Mouse (Mus musculus) heart, embryonic 10.5 days (tissue): Measurements from ENCODE around the gene Fbxw11. TPM values are rescaled to one million over a fixed set of nuclear protein-coding genes. Genes with fewer than 3 reads are reported as not detected.
"Not testable (repeated sequence)": the region's sequence is repeated elsewhere in the genome, so short reads cannot be mapped to it uniquely, and the experiment has no call there.

Experiments
- DNase-seq: peaks from one replicate; pipeline ENCODE4 v3.0.0-alpha.2; 2017; ENCODE audit warnings: low spot score
- H3K27ac ChIP-seq: fragments of 300-500 bp; sonication (generic); 2 replicates; pipeline ENCODE4 v1.5.1; 2016; ENCODE audit warnings: mild to moderate bottlenecking
- H3K27me3 ChIP-seq: fragments of 300-500 bp; sonication (generic); 2 replicates; pipeline ENCODE4 v1.6.1; 2016; ENCODE audit warnings: mild to moderate bottlenecking; ENCODE audit not compliant: poor library complexity, insufficient read depth, severe bottlenecking
- H3K36me3 ChIP-seq: fragments of 300-500 bp; sonication (generic); 2 replicates; pipeline ENCODE4 v1.6.1; 2016; ENCODE audit warnings: mild to moderate bottlenecking, moderate library complexity
- H3K4me1 ChIP-seq: fragments of 300-500 bp; sonication (generic); 2 replicates; pipeline ENCODE4 v1.6.1; 2016; ENCODE audit warnings: mild to moderate bottlenecking
- H3K4me3 ChIP-seq: fragments of 300-500 bp; sonication (generic); 2 replicates; pipeline ENCODE4 v1.5.1; 2016; ENCODE audit warnings: mild to moderate bottlenecking, moderate library complexity
- H3K9me3 ChIP-seq: fragments of 300-500 bp; sonication (generic); 2 replicates; pipeline ENCODE4 v1.6.1; 2016; ENCODE audit warnings: mild to moderate bottlenecking, moderate library complexity
- WGBS: fragments of 180-500 bp; shearing (Covaris S2); methylation state at CpG from one replicate; pipeline ENCODE4 v1.1.7; 2016; 5-methylcytosine and 5-hydroxymethylcytosine counted together
- polyA plus RNA-seq: library from polyadenylated mRNA; unstranded; fragments of >200 nt; fragmentation: Nextera tagmentation; extraction: Ambion mirVana; gene quantifications from 2 replicates; pipeline ENCODE4 v1.2.1, GENCODE M21; 2016

Fbxw11 gene
- polyA plus RNA-seq, 1 experiment from 2014 or later = 61.1 TPM

DNA sequence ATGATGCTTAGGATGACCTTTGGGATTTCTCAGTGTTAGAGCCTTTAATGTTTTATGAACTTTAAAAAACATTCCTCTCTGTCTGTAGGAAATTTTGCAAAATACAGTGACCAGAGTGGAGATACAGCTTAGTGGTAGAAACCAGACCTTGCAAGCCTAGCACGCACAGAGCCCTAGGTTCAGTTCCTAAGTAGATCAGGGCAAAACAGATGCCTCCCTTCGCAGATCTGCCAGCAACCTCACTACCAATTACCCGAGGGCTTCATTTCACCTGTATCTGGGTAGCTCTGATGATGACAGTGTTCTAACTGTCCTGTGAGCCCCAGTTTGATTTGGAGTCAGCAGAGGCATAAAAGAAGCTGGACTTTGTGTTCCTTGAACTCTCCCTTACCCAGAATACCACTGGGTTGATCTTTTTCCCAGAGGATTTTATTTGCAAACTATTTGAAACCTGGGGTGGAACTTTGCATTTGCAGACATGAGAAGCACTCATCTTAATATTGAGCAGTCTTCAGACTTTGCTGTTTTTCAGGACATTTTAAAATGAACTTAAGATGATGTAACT is 42.2 kb downstream of the Fbxw11 start:
- DNase-seq = no peak
- H3K9me3 ChIP-seq = no peaks in the 10 kb centered on the region
- no peaks in the 10 kb centered on the region for H3K27me3 ChIP-seq
- H3K27ac ChIP-seq = no peak overlapping the region
- H3K4me1 ChIP-seq = peaks cover 38% of the 10 kb centered on the region
- no peaks in the 10 kb centered on the region for H3K36me3 ChIP-seq
- no peak overlapping the region for H3K4me3 ChIP-seq
- 73% methylated on average over 3 of the region's 3 CpGs for WGBS

DNA sequence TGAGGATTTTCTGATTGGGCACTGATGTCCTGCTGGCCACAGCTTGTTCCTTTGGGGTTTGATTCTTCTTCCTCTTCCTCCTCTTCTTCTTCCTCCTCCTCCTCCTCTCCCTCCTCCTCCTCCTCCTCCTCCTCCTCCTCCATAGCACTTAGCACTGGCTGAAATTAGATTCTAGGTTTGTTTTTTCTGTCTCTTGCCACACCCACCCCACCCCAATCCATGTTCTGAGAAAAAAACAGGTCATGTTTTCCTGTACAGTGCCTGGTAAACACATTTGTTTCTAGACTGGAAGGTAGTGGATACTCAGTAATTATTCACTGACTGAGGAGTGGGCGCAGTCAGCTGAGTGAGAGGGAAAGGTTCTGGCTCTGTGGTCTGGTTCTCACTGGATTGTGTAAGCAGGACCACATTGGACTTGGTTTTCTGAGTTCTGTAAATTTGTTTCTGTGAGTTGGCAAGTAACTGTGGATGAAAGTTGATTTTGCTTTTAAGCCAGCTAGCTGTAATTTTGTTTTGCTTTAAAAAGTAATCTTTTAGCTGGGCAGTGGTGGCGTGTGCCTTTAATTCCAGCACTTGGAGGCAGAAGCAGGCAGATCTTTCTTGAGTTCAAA is 45.8 kb downstream of the Fbxw11 start:
- H3K36me3 ChIP-seq = no peaks in the 10 kb centered on the region
- H3K27ac ChIP-seq = no peak overlapping the region
- no peak for DNase-seq
- 95% methylated on average over 2 of the region's 2 CpGs for WGBS
- H3K4me1 ChIP-seq = peaks cover 35% of the 10 kb centered on the region
- H3K4me3 ChIP-seq = no peak overlapping the region
- H3K9me3 ChIP-seq = no peaks in the 10 kb centered on the region
- H3K27me3 ChIP-seq = no peaks in the 10 kb centered on the region

DNA sequence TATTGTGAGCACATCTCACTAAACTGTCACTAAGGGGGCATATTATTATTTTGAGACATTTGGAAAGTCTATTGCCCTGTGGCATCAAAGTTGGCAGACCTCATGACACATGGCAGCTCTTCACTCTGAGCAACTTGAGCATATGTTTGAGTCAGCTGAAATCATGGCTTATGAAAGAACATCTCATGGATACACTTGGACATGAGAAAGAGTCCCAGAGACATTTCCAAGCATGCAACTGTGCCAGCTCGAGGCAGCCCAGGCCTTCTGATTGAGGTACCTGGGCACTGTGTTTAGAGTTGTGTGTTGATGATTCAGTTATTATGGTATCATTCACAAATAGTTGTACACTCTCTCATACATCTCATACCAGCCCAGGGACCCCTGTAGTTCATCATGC is 47.0 kb downstream of the Fbxw11 start:
- peaks cover 34% of the 10 kb centered on the region for H3K4me1 ChIP-seq
- WGBS = 87% methylated on average over 1 of the region's 1 CpGs

DNA sequence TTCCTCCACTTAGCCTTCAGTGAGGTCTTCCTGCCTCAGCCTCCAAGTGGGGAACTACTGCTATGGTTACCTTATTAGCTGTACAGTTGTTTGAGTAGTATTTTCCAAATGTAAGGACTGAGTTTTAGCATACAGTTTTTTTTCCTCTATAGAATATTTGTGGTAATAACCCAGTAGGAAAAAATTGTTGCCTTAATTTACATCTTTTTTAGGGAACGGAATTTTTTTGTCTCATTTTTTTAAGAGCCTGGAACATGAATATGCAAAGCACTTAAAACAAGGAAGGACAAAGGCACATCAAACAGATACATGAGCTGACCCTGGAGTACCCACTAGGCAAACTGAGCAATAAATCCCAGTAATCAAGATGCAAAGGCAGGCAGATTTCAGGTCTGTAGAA is 50.3 kb downstream of the Fbxw11 start:
- no peaks in the 10 kb centered on the region for H3K36me3 ChIP-seq
- DNase-seq = no peak

More for the DNA sequence above, 47.0 kb downstream of the Fbxw11 start:
- Histone ChIP-seq H3K9me3 (no peaks in the 10 kb centered on the region), H3K36me3 (no peaks in the 10 kb centered on the region), H3K27ac (no peak overlapping the region), H3K4me3 (no peak overlapping the region), H3K27me3 (no peaks in the 10 kb centered on the region)
- DNase-seq = no peak

DNA sequence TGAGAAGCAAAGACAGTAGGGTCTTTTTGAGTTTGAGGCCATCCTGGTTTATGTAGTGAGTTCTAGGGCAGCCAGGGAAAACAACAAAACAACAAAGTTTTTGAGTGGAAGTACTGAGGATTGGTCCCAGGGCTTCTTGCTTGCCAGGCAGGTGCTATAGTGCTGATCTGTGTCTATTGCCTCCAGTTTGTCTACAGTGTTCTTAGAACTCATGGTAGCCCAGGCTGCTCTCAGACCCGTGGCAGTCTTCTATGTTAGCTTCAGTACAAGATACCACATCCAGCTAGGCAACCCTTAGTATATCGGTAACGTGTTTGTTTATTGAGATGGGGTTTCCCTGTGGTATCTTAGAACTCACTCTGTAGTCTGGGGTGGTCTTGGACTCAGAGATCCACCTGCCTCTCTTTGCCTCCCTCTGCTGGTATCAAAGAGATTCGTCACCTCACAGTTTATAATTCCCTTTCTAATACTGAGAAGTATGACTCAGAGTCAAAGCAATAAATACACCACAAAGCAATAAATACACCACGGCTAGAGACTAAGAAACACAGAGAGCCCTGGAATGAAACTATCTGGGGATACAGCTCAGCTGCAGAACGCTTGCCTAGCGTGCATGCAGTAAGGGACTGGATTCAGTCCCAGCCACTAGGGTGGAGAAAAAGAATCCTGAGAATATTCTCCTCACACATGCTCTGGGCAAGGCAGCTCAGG is 51.1 kb downstream of the Fbxw11 start:
- H3K4me3 ChIP-seq = no peak overlapping the region
- WGBS = 66% methylated on average over 7 of the region's 7 CpGs
- no peaks in the 10 kb centered on the region for H3K36me3 ChIP-seq
- no peak for DNase-seq
- peaks cover 40% of the 10 kb centered on the region for H3K4me1 ChIP-seq
- H3K9me3 ChIP-seq = no peaks in the 10 kb centered on the region
- H3K27me3 ChIP-seq = no peaks in the 10 kb centered on the region
- no peak overlapping the region for H3K27ac ChIP-seq

More for the DNA sequence above, 50.3 kb downstream of the Fbxw11 start:
- 90% methylated on average over 1 of the region's 1 CpGs for WGBS
- H3K4me1 ChIP-seq = peaks cover 38% of the 10 kb centered on the region
- H3K9me3 ChIP-seq = no peaks in the 10 kb centered on the region
- no peaks in the 10 kb centered on the region for H3K27me3 ChIP-seq
- H3K4me3 ChIP-seq = no peak overlapping the region
- H3K27ac ChIP-seq = no peak overlapping the region

DNA sequence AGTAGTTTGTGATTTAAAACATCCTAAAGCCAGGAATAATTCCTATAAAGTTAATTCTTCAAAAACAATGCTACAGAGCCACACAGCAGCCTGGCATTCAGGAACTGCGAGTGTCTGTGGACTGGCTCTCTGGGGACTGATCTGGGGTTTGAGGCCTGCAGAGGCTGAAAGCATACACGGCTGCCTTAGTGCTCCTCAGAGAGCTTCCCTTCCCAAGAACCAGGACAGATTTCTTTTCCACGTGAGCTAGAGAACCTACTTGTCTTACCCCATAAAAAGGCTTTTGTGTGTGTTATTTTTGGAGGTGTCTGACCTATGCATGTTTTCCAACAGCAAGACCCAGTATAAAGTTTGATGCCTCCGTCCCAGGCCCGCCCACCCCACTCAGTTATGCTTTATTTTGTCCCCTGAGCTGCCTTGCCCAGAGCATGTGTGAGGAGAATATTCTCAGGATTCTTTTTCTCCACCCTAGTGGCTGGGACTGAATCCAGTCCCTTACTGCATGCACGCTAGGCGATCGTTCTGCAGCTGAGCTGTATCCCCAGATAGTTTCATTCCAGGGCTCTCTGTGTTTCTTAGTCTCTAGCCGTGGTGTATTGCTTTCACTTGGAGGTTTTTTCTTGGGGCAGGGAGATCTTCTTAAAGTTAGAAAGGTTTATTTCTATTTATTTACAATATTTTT is 51.9 kb downstream of the Fbxw11 start:
- WGBS = 70% methylated on average over 9 of the region's 9 CpGs
- not testable (repeated sequence) for DNase-seq, H3K9me3 ChIP-seq, H3K27ac ChIP-seq, H3K36me3 ChIP-seq, H3K27me3 ChIP-seq, H3K4me3 ChIP-seq
- peaks cover 40% of the 10 kb centered on the region for H3K4me1 ChIP-seq

DNA sequence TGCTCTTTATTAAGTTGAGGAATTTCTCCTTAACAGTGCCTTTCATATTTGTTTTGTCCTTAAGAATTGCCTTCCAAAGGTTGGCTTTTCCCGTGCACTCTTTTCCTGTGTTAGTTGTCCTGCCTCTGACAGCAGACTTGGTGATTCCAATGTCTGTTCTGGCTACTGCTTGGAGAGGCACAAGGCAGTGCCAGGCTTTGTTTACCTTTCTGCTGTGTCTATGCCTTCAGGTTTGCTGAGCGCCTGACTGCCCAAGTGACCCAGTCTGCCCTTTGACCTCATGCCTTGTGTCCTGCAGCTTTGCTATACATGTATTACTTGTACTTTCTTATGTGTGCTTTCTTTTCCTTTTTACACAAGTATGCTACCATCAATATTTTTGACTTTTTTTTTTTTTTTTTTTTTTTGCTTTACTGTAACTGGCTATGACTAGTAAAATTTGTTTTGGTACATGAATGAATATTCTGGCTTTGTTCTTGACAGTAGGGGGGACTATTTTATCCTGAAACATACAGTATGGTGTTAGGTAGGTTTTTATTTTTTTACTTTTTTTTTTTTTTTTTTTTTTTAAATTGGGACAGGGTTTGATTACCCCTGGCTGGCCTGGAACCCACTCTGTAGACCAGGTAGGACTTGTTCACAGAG is 54.0 kb downstream of the Fbxw11 start:
- Histone ChIP-seq H3K27ac (0 out of 2 replicates have a peak overlapping the region, but pooled peaks have one; percentile 13), H3K9me3 (no peaks in the 10 kb centered on the region), H3K4me1 (peaks cover 43% of the 10 kb centered on the region), H3K4me3 (no peak overlapping the region), H3K36me3 (no peaks in the 10 kb centered on the region), H3K27me3 (no peaks in the 10 kb centered on the region)
- 57% methylated on average over 2 of the region's 2 CpGs for WGBS
- DNase-seq = no peak

DNA sequence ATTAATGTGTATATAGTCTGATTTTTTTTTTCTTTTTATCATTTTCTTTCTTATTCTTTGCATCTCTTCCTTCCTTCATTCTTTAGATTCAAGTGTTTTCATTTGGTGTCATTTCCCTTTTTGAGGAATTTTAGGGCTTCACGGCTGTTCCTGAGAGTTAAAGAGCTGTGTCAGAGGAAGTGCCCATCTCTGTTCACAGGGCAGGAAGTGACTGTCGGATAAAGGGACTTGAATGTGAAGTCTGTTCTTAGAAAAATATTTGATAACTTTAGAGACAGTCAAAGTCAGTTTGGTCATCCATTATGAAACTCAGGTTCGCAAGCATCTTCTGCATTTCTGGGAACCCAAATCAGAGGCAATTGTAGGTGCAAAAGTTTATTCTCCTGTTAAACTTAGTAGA is 55.2 kb downstream of the Fbxw11 start:
- H3K4me1 ChIP-seq = peaks cover 47% of the 10 kb centered on the region
- no peaks in the 10 kb centered on the region for H3K9me3 ChIP-seq
- no peaks in the 10 kb centered on the region for H3K27me3 ChIP-seq
- no peak overlapping the region for H3K27ac ChIP-seq
- DNase-seq = no peak
- H3K36me3 ChIP-seq = no peaks in the 10 kb centered on the region
- H3K4me3 ChIP-seq = no peak overlapping the region
- WGBS = 51% methylated on average over 3 of the region's 3 CpGs

DNA sequence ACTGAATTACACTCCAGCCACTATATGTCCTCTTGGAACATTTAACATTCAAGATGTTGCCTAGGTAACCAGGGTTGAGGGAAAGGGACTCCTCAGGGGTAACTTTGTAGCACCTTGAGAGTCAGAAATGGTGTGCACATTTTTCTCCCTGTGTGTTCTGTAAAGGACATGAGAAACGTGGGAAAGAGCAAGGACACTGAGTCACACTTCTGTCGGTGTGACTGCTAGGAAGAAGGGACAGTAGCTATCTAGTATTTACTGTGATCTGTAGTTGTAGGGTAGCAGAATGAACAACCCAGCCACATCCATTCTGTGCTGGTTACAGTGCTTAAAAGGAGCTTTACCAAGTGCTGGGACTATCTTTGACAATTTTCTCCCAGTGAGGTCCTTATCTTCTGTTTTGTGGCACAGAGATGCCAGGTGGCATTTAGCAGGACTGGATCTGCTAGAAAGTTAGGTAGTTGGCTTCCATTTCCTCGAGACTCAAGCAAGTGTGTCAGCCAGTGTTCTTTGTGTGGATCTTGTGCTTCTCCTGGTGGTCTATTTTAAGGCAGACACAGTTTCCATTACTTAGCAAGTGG is 57.5 kb downstream of the Fbxw11 start:
- H3K4me3 ChIP-seq = no peak overlapping the region
- H3K36me3 ChIP-seq = no peaks in the 10 kb centered on the region
- no peaks in the 10 kb centered on the region for H3K27me3 ChIP-seq
- no peak for DNase-seq
- 67% methylated on average over 3 of the region's 3 CpGs for WGBS
- no peaks in the 10 kb centered on the region for H3K9me3 ChIP-seq
- H3K27ac ChIP-seq = no peak overlapping the region
- peaks cover 64% of the 10 kb centered on the region for H3K4me1 ChIP-seq

DNA sequence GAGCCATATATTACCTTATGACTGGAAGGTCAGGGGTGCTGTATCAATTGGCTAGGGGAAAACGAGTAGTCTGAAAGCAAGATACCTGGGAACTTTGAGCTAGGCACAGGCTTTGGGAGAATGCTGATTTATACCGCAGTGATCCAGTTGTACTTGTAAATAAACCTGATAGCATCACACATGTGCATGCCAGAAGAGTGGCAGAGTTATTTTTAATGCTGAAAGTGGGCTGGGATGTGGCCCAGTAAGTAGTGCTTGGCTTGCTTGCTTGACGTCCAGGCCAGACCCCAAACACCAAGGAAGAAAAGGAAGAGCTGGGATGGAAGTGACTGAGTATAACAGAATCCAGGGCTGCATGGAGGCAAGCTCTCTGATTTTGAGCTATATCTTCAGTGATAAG is 59.0 kb downstream of the Fbxw11 start:
- Histone ChIP-seq H3K4me1 (peaks cover 56% of the 10 kb centered on the region), H3K36me3 (no peaks in the 10 kb centered on the region), H3K9me3 (no peaks in the 10 kb centered on the region), H3K4me3 (no peak overlapping the region), H3K27me3 (no peaks in the 10 kb centered on the region), H3K27ac (no peak overlapping the region)
- DNase-seq = no peak
- 60% methylated on average over 3 of the region's 3 CpGs for WGBS

DNA sequence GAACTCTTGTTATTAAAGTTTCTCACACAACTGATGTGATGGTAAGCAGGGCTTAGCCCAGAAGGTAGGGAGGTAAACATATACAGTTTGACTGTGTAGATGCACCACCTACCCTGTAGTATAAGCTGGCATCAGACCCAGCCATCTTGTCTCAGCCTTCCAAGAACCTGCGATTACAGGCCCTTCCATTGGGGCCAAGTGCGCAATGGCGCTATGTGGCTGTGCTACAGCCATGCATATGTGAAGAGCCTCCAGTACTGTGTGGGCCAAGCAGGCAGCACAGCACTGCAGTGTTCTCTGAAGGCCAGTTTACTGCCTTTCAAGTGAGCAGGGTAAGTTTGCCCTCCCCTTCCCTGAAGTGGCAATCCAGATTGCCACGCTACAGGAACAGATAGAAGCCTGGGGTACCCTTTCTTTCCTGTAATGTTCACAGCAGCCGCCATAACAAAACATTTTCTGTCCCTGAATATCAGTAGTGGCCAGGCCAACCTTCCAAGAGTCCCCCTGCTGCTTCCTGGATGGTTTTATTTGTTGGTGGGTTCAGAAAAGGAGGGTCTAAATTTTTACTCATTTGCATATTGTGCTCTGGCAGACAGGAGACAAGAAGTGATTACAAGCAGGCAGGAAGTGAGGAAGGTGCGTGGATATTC is 61.8 kb downstream of the Fbxw11 start:
- DNase-seq = no peak
- WGBS = 77% methylated on average over 6 of the region's 6 CpGs
- no peak overlapping the region for H3K4me3 ChIP-seq
- H3K4me1 ChIP-seq = peaks cover 55% of the 10 kb centered on the region
- no peaks in the 10 kb centered on the region for H3K27me3 ChIP-seq
- H3K36me3 ChIP-seq = no peaks in the 10 kb centered on the region
- H3K9me3 ChIP-seq = no peaks in the 10 kb centered on the region
- H3K27ac ChIP-seq = no peak overlapping the region

DNA sequence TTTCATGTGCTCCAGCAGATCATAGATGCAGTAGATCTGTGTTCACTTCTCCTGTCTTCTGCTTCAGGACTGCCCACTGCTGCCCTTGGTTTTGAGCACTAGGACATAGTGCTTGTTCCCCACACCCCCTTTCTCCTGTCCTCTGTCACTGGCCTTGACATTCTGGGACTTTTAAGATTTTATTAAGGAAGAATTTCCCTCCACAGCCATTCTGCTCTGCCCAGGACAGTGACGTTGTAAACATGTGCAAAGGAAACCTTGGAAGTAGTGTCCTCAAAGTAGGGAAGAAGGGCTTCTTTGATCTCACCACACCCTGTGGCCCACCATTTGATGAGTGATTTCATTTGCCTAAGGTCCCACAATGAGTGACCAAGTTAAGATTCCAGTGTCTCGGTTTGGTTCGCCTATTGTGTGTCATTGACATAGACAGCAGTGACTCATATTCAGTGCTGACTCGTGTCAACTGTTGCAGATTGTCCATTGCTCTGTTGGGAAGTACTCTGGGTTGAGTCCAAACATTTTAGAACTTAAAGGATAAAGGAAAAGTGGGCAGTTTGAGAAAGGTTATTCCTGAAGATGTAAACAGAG is 64.0 kb downstream of the Fbxw11 start:
- H3K4me1 ChIP-seq = peaks cover 43% of the 10 kb centered on the region
- 75% methylated on average over 4 of the region's 4 CpGs for WGBS

More for the DNA sequence above, 64.0 kb downstream of the Fbxw11 start:
- Histone ChIP-seq H3K36me3 (no peaks in the 10 kb centered on the region), H3K27me3 (no peaks in the 10 kb centered on the region), H3K27ac (no peak overlapping the region), H3K9me3 (no peaks in the 10 kb centered on the region), H3K4me3 (no peak overlapping the region)
- peak; percentile 54 for DNase-seq
